Mouse (Mus musculus): ENCODE results near the gene Pnpla3.
"Not testable (repeated sequence)": the region's sequence is repeated elsewhere in the genome, so short reads cannot be mapped to it uniquely, and the experiment has no call there.

Gene Pnpla3

GRCm38 (mm10) chr15:84167600-84167999 is at the start of gene Pnpla3:
Pnpla3 (plus strand) TSS chr15:84167837.
- peak; percentile 82 for DNase-seq (ENCODE audit: low read depth, low spot score)

- DNase-seq (ENCODE audit: low read depth, low spot score), result no peak
Observed at GRCm38 (mm10) chr15:84120612-84121011, 47.0 kb upstream of the Pnpla3 start.

- no peak for DNase-seq (ENCODE audit: low read depth, low spot score)
Observed at GRCm38 (mm10) chr15:84121036-84121435, 46.6 kb upstream of the Pnpla3 start.

GRCm38 (mm10) chr15:84123075-84123474 is 44.6 kb upstream of the Pnpla3 start, which contains the start of gene Pnpla5:
Pnpla5 (minus strand) TSS chr15:84123175.
- DNase-seq (ENCODE audit: low read depth, low spot score), result no peak

- DNase-seq (ENCODE audit: low read depth, low spot score), result no peak
Observed at GRCm38 (mm10) chr15:84124086-84124485, 43.6 kb upstream of the Pnpla3 start.

GRCm38 (mm10) chr15:84126447-84126846 is 41.2 kb upstream of the Pnpla3 start:
- no peak for DNase-seq (ENCODE audit: low read depth, low spot score)

- no peak for DNase-seq (ENCODE audit: low read depth, low spot score)
Observed at GRCm38 (mm10) chr15:84126871-84127270, 40.8 kb upstream of the Pnpla3 start.

- no peak for DNase-seq (ENCODE audit: low read depth, low spot score)
Observed at GRCm38 (mm10) chr15:84131096-84131786, 36.4 kb upstream of the Pnpla3 start.

- DNase-seq (ENCODE audit: low read depth, low spot score), result no peak
Observed at GRCm38 (mm10) chr15:84131971-84132370, 35.7 kb upstream of the Pnpla3 start.

GRCm38 (mm10) chr15:84133440-84133839 is 34.2 kb upstream of the Pnpla3 start:
- no peak for DNase-seq (ENCODE audit: low read depth, low spot score)

GRCm38 (mm10) chr15:84135472-84135871 is 32.2 kb upstream of the Pnpla3 start:
- peak; percentile 34 for DNase-seq (ENCODE audit: low read depth, low spot score)

- no peak for DNase-seq (ENCODE audit: low read depth, low spot score)
Observed at GRCm38 (mm10) chr15:84136473-84137415, 30.9 kb upstream of the Pnpla3 start.

GRCm38 (mm10) chr15:84139592-84140005 is 28.0 kb upstream of the Pnpla3 start:
- DNase-seq (ENCODE audit: low read depth, low spot score), result no peak

GRCm38 (mm10) chr15:84140109-84140508 is 27.5 kb upstream of the Pnpla3 start:
- no peak for DNase-seq (ENCODE audit: low read depth, low spot score)

GRCm38 (mm10) chr15:84140929-84141328 is 26.7 kb upstream of the Pnpla3 start:
- DNase-seq (ENCODE audit: low read depth, low spot score), result no peak

GRCm38 (mm10) chr15:84156158-84156557 is 11.5 kb upstream of the Pnpla3 start:
- DNase-seq (ENCODE audit: low read depth, low spot score), result no peak

- DNase-seq (ENCODE audit: low read depth, low spot score), result not testable (repeated sequence)
Observed at GRCm38 (mm10) chr15:84157530-84157929, 10.1 kb upstream of the Pnpla3 start.

- DNase-seq (ENCODE audit: low read depth, low spot score), result no peak
Observed at GRCm38 (mm10) chr15:84161871-84162270, 5.8 kb upstream of the Pnpla3 start.

GRCm38 (mm10) chr15:84166818-84167217 is 819 bp upstream of the Pnpla3 start:
- DNase-seq (ENCODE audit: low read depth, low spot score), result no peak

GRCm38 (mm10) chr15:84168170-84169161 is 829 bp downstream of the Pnpla3 start:
- peak; percentile 72 for DNase-seq (ENCODE audit: low read depth, low spot score)

GRCm38 (mm10) chr15:84169511-84169910 is 1.9 kb downstream of the Pnpla3 start:
- DNase-seq (ENCODE audit: low read depth, low spot score), result no peak

Data from CD4-positive helper T cell, adult 2 months (primary cell).